Mouse (Mus musculus) frontal cortex, postnatal 25 days (tissue): ENCODE data around the gene Prokr2.
"Not testable (repeated sequence)": the region's sequence is repeated elsewhere in the genome, so short reads cannot be mapped to it uniquely, and the experiment has no call there.

Experiments
- DNase-seq, 2 experiments: peaks; one replicate each; pipeline ENCODE4 v3.0.0; 2022; ENCODE audit warnings: low spot score in 2 of 2

Prokr2 gene

DNA sequence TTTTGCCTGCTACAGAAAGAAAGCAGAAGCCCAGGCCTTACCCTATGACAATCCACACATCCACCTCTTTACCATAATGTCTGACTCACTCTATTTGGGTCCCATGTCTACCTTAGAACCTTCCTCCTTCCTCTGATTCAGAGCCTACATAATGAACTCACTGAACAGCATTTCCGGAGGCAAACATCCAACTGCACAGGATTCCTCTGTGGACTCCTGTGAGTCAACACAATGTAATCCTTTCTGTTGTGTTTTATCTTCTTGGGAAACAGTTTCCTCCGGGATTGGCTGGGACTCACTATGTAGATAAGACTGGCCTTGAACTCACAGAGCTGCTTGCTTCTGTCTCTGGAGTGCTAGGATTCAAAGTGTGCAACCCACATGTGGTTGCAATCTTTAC lies 44.9 kb downstream of the Prokr2 start:
- DNase-seq = no peak

DNA sequence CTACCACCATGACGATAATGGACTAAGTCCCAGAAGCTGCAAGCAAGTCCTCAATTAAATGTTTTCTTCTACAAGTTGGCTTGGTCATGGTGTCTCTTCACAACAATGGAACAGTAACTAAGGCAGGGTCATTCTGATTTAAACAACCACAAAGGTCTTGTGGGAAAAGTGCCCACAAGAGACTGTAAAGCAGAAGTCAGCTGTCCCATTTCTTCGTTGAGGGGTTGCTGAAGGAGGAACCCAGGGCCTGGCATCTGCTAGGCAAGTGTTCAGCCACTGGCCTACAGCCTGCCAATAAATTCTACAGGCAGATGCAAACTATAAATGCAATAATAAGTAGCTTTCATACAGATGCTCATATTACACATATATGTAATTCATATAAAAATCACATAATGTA lies 48.0 kb downstream of the Prokr2 start:
- no peak for DNase-seq

DNA sequence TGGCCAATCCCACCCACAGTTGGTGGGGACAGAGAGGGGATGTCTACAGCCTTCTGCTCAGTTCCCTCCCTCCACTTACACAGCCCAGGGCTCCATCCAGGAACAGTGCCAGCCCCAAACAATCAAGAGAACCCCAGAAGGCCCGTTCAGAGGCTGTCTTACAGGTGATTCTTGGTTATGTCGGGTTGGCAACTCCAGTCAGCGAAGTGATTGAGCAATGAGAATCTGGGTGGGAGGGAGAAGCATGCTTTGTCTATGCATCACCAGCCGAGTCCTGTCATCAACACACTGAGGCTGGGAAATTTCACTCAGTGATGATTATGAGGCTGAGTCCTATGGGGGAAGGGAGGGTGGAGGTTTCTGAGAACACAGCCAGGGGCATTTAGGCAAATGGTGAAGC lies 61.7 kb downstream of the Prokr2 start:
- no peak for DNase-seq

DNA sequence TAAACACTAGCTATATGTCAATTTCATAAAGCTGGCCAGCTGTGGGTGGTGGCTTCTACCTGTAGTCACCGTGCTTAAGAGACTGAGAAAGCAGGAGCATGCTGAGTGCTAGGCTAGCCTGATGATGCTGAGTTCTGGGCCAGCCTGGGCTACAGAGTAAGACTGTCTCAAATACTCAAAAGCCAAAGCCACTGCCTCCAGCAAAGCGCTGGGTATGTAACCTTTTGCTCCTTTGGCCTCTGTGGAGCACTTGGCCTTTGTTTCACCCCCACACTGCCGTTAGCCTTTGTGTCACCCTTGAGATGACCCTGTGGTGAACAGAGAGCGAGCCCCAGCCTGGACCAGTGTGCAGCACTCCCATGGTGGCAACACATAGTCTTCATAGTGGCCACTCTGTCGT lies 64.7 kb downstream of the Prokr2 start:
- no peak for DNase-seq

DNA sequence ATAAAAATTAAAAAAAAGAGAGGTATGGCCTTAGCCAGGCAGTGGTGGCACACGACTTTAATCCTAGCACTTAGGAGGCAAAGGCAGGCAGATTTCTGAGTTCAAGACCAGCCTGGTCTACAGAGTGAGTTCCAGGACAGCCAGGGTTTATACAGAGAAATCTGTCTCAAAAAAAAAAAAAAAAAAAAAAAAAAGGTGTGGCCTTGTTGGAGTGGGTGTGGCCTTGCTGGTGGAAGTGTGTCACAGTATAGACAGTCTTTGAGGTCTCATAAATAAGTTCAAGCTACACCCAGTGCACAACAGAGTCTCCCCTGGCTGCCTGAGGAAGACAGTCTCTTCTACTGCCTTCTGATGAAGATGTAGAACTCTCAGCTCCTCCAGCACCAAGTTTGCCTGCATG lies 68.1 kb downstream of the Prokr2 start:
- DNase-seq = no peak

DNA sequence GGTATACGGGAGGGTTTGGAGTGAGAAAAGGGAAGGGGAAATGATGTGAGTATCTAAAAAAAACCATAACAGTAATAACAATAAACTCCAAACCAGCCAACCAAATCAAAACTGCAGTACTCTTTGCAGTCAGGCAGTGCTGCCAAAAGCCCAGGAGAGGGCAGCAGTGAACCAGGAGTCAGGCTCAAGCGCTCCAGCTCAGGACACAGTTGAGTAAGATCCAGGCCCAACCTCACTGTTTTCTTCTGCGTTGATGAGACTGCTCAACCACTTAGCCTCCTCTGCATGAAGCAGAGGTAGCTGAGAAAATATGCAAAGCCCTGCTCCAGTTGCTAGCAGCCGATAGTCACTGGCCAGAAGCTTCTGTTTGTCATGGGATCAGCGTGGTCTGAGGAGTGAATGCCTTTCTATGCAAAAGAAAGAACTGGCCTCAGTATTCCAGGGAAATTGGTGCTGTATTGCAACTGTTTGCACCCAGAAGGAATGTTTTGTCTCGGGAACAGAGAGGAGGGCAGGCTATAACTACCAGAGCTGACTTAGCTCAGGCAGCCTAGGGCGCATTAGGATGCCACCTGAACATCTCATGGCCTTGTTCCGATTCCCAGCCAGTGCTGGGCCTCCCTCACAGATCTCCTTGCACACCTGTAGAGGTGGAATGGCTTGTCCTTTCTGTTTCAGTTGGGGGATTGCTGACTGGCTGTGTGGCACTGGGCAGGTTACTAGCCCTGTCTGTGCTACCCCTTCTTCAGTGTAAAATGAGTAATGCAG lies 69.0 kb downstream of the Prokr2 start:
- DNase-seq = peak; percentile 40 to 54

DNA sequence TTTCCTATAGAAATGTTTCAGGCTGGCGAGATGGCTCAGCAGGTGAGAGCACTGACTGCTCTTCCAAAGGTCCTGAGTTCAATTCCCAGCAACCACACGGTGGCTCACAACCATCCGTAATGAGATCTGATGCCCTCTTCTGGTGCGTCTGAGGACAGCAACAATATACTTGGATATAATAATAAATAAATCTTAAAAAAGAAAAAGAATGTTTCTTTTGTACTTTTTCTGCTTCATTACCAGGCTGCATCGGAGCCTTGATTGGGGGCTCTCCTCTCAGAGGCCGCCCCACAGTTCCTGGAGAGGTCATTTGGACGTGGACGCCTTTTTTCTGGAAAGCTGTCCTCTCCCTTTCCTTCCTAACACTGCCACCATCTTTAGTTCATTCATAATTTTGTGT lies 71.2 kb downstream of the Prokr2 start:
- DNase-seq = not testable (repeated sequence)

- DNase-seq = no peak
Observed at GRCm38 (mm10) chr2:132313568-132313967, 71.7 kb downstream of the Prokr2 start.

GRCm38 (mm10) chr2:132312616-132313015 lies 72.6 kb downstream of the Prokr2 start:
- no peak for DNase-seq

- no peak for DNase-seq
Observed at GRCm38 (mm10) chr2:132309398-132309930, 75.8 kb downstream of the Prokr2 start.

- no peak for DNase-seq
Observed at GRCm38 (mm10) chr2:132308829-132309228, 76.4 kb downstream of the Prokr2 start.

DNA sequence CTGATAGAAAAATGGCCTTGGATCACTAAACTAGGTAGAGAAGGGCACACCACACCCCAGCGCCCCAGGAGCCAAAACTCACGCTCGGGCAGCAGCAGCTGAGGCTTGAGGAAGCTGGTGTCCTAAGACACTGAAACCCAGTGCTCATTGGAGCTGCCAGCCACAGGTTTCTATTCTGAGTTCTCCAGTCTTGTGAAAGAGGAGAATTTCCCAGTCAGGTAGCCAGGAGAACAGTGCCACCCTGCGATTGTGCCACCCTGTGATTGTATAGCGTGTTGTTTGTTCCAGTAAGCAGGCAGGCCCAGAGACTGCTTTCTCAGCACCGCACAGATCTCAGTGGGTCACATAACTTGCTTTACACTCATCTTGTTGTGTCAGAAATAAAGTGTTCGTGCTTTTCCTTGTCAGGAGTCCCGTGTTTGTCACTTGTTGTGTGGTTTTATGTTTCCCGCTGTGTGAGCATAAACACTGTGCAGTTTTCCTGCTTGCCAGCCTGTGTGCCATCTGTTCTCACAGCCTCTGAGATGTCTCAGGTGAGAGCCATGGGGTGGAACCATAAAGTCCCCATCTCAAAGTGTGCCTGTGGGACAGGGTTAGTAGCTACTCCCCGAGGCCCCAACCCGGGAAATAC lies 77.9 kb downstream of the Prokr2 start:
- no peak for DNase-seq

GRCm38 (mm10) chr2:132305988-132306387 lies 79.3 kb downstream of the Prokr2 start:
- no peak for DNase-seq

- no peak for DNase-seq
Observed at GRCm38 (mm10) chr2:132305165-132305564, 80.1 kb downstream of the Prokr2 start.

DNA sequence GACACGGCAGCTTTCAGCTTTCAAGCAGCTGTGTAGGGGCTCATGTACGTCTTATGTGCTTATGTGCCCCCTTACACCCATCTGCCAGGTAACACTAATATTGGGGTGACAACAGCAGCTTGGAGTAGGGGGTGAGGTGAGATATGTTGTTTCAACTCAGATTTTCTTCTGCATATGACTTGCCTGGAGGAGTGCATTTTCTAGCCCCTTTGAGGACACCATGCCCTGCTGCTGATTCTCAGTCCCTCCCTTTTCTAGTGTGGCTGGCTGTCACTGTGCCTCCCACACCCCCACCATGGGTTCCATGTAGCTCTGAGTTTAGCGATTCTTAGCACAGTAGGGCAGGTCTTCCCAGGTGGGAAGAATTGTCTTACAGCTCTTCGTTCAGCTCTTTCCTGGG lies 83.8 kb downstream of the Prokr2 start:
- DNase-seq = no peak

DNA sequence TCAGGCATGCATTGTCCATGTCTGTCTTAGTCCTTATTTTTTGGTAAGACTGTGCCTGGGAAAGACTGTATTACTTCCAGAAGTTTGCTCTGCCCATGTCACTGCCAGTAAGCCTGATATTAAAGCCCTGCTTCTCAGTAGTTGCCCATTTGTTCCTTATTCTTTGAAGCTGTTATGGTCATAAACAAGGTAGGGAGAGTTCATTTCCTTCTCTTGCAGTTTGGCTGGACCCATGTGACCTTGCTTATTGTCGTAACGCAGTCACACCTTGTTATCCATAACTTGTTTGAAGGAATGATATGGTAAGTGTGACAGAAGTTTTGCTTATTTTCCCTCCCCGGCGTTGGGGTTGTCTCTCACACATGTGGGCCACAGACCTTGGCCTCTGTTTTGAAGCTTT lies 87.0 kb downstream of the Prokr2 start:
- DNase-seq = no peak

- DNase-seq = no peak
Observed at GRCm38 (mm10) chr2:132293694-132294450, 91.4 kb downstream of the Prokr2 start.

DNA sequence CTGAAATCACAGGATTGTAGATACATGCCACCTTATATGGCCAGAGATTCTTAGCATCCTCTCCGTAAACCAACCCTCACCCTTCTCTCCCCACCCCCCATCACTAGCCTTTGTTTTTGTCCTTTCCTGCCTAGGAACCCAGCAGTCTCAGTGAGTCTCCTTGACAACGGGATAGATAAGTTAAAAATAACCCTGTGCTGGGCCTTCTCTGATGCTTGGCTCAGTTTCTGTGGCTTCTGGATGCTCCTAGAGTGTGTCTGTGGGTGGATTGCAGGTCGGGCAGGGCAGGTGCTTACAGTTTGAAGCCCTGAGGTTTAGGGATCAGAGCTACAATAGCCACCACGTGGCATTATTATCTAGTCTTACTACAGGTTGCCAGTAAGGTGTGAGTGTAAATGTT lies 93.2 kb downstream of the Prokr2 start:
- no peak for DNase-seq

DNA sequence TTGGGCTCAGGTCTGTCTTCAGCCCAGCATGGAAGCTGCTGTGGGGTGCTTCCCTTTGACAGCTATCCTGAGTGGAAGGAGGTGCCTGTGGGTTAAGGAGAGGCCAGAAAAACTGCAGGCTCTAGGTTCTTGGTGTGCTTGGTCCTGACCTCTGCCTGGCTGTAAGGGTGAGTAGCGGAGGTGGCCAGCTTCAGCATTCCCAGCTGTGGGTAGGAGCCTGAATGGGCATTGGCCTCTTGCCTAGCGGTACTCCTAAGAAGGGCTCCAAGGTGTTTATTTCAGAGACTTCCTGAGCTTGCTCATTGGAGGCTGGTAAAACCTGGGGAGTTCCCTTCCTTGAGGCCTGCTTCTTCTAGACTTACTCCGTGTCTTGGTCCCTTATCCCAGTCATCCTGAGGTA lies 94.0 kb downstream of the Prokr2 start:
- no peak for DNase-seq

GRCm38 (mm10) chr2:132290808-132291207 lies 94.4 kb downstream of the Prokr2 start:
- DNase-seq = no peak

DNA sequence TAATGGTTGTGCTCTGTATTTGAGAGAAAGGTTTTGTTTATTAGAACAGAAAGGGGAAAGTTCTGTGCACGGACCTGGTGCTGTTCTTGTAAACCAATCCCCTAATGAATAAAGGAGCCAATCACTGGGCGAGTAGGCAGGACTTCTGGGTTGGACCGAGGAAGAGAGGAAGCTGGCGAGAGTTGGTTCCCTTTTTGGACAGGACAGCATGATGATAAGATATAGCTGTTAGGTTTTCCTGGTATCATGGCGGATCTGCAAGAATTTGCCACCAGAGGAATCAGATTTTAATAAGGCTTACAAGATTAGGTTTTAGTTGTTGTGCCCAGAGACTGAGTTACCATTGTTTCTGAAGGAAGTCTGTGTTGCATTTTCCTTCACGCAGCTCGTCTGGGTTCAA lies 96.0 kb downstream of the Prokr2 start:
- DNase-seq = not testable (repeated sequence)
